Mouse (Mus musculus): ENCODE results near the gene Gabrb1. TPM values are rescaled to one million over a fixed set of nuclear protein-coding genes. Genes with fewer than 3 reads are reported as not detected.

Gabrb1 gene
- polyA plus RNA-seq, 1 experiment from 2014 or later = 24.8 TPM

DNA sequence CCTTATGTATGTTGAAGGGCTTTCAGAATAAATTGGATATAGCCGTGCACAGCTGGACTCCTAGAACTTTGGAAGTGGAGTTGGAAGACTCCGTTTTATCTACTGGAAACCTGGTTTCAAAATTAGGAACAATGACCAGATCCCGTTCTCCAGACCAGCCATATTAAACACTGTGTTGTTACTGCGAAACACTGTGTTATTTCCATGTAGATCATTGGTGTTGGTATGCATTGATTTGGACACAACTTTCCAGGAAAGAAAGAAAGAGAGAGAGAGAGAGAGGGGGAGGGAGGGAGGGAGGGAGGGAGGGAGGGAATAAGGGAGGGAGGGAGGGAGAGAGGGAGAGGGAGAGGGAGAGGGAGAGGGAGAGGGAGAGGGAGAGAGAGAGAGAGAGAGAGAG lies 517.1 kb downstream of the Gabrb1 start:
- 0 out of 2 replicates have a peak, but pooled peaks cover 2% of the 10 kb centered on the region for H3K4me1 ChIP-seq (replicated peaks; ENCODE audit: control insufficient read depth, insufficient read depth, low read length)
- no peaks in the 10 kb centered on the region for H3K36me3 ChIP-seq (ENCODE audit: control insufficient read depth, insufficient read depth)
- 65% methylated on average over 4 of the region's 4 CpGs for WGBS
- no peak for ATAC-seq
- no peaks in the 10 kb centered on the region for H3K27me3 ChIP-seq (replicated peaks; ENCODE audit: control insufficient read depth, insufficient read depth, low read length)
- H3K4me2 ChIP-seq (ENCODE audit: low read length) = no peak overlapping the region
- H3K4me3 ChIP-seq (replicated peaks; ENCODE audit: low read length) = no peak overlapping the region
- no peak overlapping the region for H3K9ac ChIP-seq (replicated peaks; ENCODE audit: low read depth, low read length)
- H3K27ac ChIP-seq (ENCODE audit: low read length) = no peak overlapping the region
- H3K9me3 ChIP-seq (ENCODE audit: control insufficient read depth, low read length) = no peaks in the 10 kb centered on the region

DNA sequence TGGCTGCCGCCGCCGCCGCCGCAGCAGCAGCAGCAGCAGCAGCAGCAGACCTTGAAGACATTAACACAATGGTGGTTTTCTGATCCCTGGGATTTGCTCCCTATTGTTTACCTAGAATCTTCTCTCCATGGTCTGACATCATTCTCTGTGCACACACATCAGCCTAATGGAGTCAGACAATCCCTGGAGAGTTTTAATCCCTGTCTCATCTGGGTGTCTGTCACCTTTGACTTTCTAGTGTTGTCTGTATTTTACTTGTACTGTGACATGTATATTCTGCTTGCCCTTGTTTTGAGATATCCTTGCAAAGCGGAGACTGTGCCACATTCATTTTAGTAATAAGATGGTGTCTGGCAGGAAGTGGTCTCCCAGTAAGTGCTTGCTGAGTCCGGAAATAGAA lies 517.6 kb downstream of the Gabrb1 start:
- peak overlapping the region; percentile 33 for H3K4me2 ChIP-seq (ENCODE audit: low read length)
- H3K36me3 ChIP-seq (ENCODE audit: control insufficient read depth, insufficient read depth) = no peaks in the 10 kb centered on the region
- H3K27me3 ChIP-seq (replicated peaks; ENCODE audit: control insufficient read depth, insufficient read depth, low read length) = no peaks in the 10 kb centered on the region
- 0 out of 2 replicates have a peak, but pooled peaks cover 2% of the 10 kb centered on the region for H3K4me1 ChIP-seq (replicated peaks; ENCODE audit: control insufficient read depth, insufficient read depth, low read length)
- no peak overlapping the region for H3K9ac ChIP-seq (replicated peaks; ENCODE audit: low read depth, low read length)
- H3K9me3 ChIP-seq (ENCODE audit: control insufficient read depth, low read length) = no peaks in the 10 kb centered on the region
- H3K27ac ChIP-seq (ENCODE audit: low read length) = no peak overlapping the region
- no peak overlapping the region for H3K4me3 ChIP-seq (replicated peaks; ENCODE audit: low read length)
- WGBS = 7% methylated on average over 7 of the region's 7 CpGs
- peak; percentile 56 for ATAC-seq

DNA sequence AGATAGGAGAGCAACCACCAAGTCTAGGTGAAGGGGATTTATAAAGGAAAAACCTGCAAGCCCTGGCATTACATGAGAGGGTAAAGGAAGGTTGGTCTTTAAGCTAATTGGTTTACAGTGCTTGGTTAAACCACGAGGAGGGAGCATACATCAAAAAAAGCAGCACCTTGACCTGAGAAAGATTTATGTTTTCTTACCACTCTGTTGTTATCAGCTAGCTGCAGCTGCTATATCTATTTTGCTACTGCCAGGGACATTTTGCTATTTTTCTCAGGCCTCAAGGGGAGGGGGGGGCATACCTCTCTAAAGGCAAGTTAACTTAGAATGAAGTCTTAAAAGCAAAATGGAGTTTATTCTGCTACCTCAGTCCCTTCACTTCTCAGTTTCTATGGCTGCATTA lies 523.3 kb downstream of the Gabrb1 start:
- WGBS = 63% methylated on average over 1 of the region's 1 CpGs
- H3K9ac ChIP-seq (replicated peaks; ENCODE audit: low read depth, low read length) = no peak overlapping the region
- no peak overlapping the region for H3K4me2 ChIP-seq (ENCODE audit: low read length)
- no peaks in the 10 kb centered on the region for H3K36me3 ChIP-seq (ENCODE audit: control insufficient read depth, insufficient read depth)
- no peaks in the 10 kb centered on the region for H3K27me3 ChIP-seq (replicated peaks; ENCODE audit: control insufficient read depth, insufficient read depth, low read length)
- H3K9me3 ChIP-seq (ENCODE audit: control insufficient read depth, low read length) = no peaks in the 10 kb centered on the region
- no peak overlapping the region for H3K4me3 ChIP-seq (replicated peaks; ENCODE audit: low read length)
- H3K27ac ChIP-seq (ENCODE audit: low read length) = no peak overlapping the region
- ATAC-seq = no peak
- no peaks in the 10 kb centered on the region for H3K4me1 ChIP-seq (replicated peaks; ENCODE audit: control insufficient read depth, insufficient read depth, low read length)

DNA sequence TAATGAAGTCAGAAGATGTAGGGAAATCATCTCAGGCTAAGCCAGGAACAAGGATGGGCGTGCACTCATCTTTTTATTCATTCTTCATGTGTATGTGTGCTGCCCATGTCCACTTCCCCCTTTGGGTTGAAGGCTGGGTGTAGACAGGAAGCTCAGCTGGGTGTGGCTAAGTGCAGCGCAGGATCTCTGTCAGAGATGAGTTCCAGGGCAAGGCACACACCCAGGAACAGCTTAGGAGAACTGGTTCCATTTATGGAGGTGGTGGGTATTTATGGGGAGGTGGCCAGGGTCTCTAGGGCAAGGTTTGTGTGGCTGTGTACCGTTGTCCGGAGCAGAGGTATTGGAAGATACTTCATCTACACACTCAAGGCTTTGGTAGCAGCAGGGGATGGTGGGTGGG lies 524.9 kb downstream of the Gabrb1 start:
- no peak overlapping the region for H3K4me3 ChIP-seq (replicated peaks; ENCODE audit: low read length)
- H3K9ac ChIP-seq (replicated peaks; ENCODE audit: low read depth, low read length) = no peak overlapping the region
- H3K27me3 ChIP-seq (replicated peaks; ENCODE audit: control insufficient read depth, insufficient read depth, low read length) = no peaks in the 10 kb centered on the region
- no peaks in the 10 kb centered on the region for H3K9me3 ChIP-seq (ENCODE audit: control insufficient read depth, low read length)
- no peak overlapping the region for H3K4me2 ChIP-seq (ENCODE audit: low read length)
- no peak overlapping the region for H3K27ac ChIP-seq (ENCODE audit: low read length)
- no peaks in the 10 kb centered on the region for H3K4me1 ChIP-seq (replicated peaks; ENCODE audit: control insufficient read depth, insufficient read depth, low read length)
- no peaks in the 10 kb centered on the region for H3K36me3 ChIP-seq (ENCODE audit: control insufficient read depth, insufficient read depth)
- ATAC-seq = no peak
- 91% methylated on average over 4 of the region's 4 CpGs for WGBS

DNA sequence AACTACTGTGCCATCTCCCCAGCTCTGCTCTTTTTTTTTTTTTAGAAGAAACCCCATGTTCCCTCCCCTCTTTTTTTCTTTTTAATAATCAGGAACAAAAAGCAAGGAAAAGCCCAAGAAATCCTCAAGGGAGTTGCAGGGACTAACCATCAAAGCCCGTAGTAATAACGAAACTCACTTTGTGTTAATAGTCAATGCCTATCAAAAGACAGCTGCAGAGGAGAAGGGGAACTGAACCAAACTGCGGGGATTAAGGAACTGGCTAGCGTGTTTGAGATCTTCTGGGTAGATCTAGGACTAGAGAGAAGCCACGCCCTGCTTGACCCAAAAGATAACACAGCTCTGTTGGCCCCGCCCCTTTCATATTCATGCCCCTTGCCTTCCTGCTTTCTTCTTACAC lies 526.0 kb downstream of the Gabrb1 start:
- Histone ChIP-seq H3K9me3 (ENCODE audit: control insufficient read depth, low read length) (no peaks in the 10 kb centered on the region), H3K4me1 (replicated peaks; ENCODE audit: control insufficient read depth, insufficient read depth, low read length) (no peaks in the 10 kb centered on the region), H3K4me2 (ENCODE audit: low read length) (no peak overlapping the region), H3K27me3 (replicated peaks; ENCODE audit: control insufficient read depth, insufficient read depth, low read length) (no peaks in the 10 kb centered on the region), H3K36me3 (ENCODE audit: control insufficient read depth, insufficient read depth) (no peaks in the 10 kb centered on the region), H3K4me3 (replicated peaks; ENCODE audit: low read length) (no peak overlapping the region), H3K27ac (ENCODE audit: low read length) (no peak overlapping the region), H3K9ac (replicated peaks; ENCODE audit: low read depth, low read length) (no peak overlapping the region)
- 80% methylated on average over 6 of the region's 6 CpGs for WGBS
- ATAC-seq = no peak

DNA sequence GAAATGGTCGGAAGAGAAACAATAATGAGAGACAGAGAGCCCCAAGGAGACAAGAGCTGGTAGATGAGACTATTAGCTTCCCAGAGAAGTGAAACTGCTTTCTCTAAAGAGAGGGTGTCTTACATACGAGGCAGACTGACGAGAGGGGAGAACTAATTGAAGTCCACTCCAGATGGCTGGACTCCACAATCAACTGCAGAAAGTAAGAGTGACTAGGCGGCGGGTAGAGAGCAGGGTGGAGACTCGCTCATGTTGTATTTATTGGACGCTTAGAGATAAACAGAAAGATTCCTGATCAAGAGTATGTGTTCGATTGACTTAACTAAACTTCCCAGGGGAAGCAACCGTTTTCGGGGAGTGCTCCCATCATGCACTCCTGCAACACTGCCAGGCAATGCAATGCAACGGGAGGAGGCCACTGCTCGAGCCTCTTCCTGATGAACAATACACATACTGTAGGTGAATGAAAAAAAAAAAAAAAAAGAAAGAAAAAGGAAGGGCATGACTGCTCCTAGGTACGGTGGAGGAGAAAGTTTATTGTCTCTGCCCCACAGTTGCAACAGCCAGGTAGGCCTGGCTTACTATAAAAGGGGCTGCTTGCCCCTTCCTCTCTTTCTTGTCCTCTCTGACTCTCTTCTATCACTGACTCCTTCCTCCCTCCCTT lies 526.7 kb downstream of the Gabrb1 start:
- ATAC-seq = no peak
- Histone ChIP-seq H3K9me3 (ENCODE audit: control insufficient read depth, low read length) (no peaks in the 10 kb centered on the region), H3K36me3 (ENCODE audit: control insufficient read depth, insufficient read depth) (no peaks in the 10 kb centered on the region), H3K27ac (ENCODE audit: low read length) (no peak overlapping the region), H3K27me3 (replicated peaks; ENCODE audit: control insufficient read depth, insufficient read depth, low read length) (no peaks in the 10 kb centered on the region), H3K4me2 (ENCODE audit: low read length) (no peak overlapping the region), H3K4me1 (replicated peaks; ENCODE audit: control insufficient read depth, insufficient read depth, low read length) (no peaks in the 10 kb centered on the region), H3K9ac (replicated peaks; ENCODE audit: low read depth, low read length) (no peak overlapping the region), H3K4me3 (replicated peaks; ENCODE audit: low read length) (no peak overlapping the region)
- 87% methylated on average over 13 of the region's 13 CpGs for WGBS

DNA sequence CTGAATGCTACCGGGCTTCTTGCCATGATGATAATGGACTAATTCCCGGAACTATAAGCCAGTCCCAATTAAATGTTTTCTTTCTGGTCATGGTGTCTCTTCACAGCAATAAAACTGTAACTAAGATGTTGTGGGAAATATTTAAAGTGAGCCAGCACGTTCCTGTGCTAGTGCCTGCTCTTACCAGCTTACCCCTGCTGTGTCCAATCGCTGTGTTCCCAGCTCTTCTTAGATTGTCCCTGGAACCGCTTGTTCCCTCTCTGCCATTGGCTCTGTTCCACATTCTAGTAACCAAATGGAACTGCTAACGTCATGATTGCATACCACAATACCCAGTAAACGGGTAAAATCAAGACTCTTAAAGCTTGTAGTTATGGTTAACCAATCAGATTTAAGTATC lies 533.2 kb downstream of the Gabrb1 start:
- 60% methylated on average over 7 of the region's 7 CpGs for WGBS
- no peak overlapping the region for H3K27ac ChIP-seq (ENCODE audit: low read length)
- H3K9ac ChIP-seq (replicated peaks; ENCODE audit: low read depth, low read length) = no peak overlapping the region
- peak; percentile 54 for ATAC-seq
- H3K4me2 ChIP-seq (ENCODE audit: low read length) = no peak overlapping the region
- no peaks in the 10 kb centered on the region for H3K27me3 ChIP-seq (replicated peaks; ENCODE audit: control insufficient read depth, insufficient read depth, low read length)
- H3K9me3 ChIP-seq (ENCODE audit: control insufficient read depth, low read length) = no peaks in the 10 kb centered on the region
- H3K36me3 ChIP-seq (ENCODE audit: control insufficient read depth, insufficient read depth) = no peaks in the 10 kb centered on the region
- no peak overlapping the region for H3K4me3 ChIP-seq (replicated peaks; ENCODE audit: low read length)
- no peaks in the 10 kb centered on the region for H3K4me1 ChIP-seq (replicated peaks; ENCODE audit: control insufficient read depth, insufficient read depth, low read length)

DNA sequence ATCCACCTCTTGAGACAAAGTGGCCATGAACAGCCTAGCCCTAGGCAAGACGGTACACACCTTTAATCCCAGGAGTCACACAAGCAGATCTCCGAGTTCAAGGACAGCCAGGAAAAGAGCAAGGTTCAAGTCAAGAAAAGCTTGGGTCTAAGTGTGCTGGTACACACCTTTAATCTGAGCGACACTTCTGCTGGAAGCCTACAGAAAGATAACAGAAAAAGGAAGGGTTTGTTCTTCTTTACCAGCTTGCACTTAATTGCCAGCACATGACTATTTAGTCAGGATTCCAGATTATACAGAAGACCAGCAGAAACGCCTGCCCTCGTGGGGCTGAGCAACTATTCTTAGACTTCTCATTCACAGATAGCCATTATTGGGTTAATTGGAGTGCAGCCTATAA lies 534.0 kb downstream of the Gabrb1 start:
- H3K27me3 ChIP-seq (replicated peaks; ENCODE audit: control insufficient read depth, insufficient read depth, low read length) = no peaks in the 10 kb centered on the region
- H3K9ac ChIP-seq (replicated peaks; ENCODE audit: low read depth, low read length) = no peak overlapping the region
- H3K36me3 ChIP-seq (ENCODE audit: control insufficient read depth, insufficient read depth) = no peaks in the 10 kb centered on the region
- ATAC-seq = no peak
- WGBS = 86% methylated on average over 5 of the region's 5 CpGs
- H3K27ac ChIP-seq (ENCODE audit: low read length) = no peak overlapping the region
- no peaks in the 10 kb centered on the region for H3K4me1 ChIP-seq (replicated peaks; ENCODE audit: control insufficient read depth, insufficient read depth, low read length)
- no peak overlapping the region for H3K4me3 ChIP-seq (replicated peaks; ENCODE audit: low read length)
- H3K9me3 ChIP-seq (ENCODE audit: control insufficient read depth, low read length) = no peaks in the 10 kb centered on the region
- no peak overlapping the region for H3K4me2 ChIP-seq (ENCODE audit: low read length)

DNA sequence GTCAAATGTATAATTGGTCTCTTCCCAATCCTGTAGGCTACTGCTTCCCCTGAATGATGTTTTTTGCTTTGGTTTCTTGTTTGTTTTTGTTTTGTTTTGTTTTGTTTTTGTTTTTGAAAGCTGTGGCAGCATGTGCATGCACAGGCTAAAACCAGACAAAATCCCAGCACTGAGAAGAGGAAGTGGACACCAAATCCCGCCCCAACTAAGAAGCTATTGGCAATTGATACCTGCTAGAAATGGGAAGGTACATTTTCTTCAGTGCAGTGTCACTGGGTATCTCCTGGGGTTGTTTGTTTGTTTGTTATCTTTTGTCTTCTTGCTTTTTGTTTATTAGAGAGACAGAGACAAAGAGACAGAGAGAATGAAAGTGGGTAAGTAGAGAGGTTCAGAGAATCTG lies 537.5 kb downstream of the Gabrb1 start:
- no peaks in the 10 kb centered on the region for H3K36me3 ChIP-seq (ENCODE audit: control insufficient read depth, insufficient read depth)
- no peak overlapping the region for H3K4me3 ChIP-seq (replicated peaks; ENCODE audit: low read length)
- no peak for ATAC-seq
- no peak overlapping the region for H3K9ac ChIP-seq (replicated peaks; ENCODE audit: low read depth, low read length)
- no peak overlapping the region for H3K27ac ChIP-seq (ENCODE audit: low read length)
- H3K4me1 ChIP-seq (replicated peaks; ENCODE audit: control insufficient read depth, insufficient read depth, low read length) = no peaks in the 10 kb centered on the region
- H3K27me3 ChIP-seq (replicated peaks; ENCODE audit: control insufficient read depth, insufficient read depth, low read length) = no peaks in the 10 kb centered on the region
- no peaks in the 10 kb centered on the region for H3K9me3 ChIP-seq (ENCODE audit: control insufficient read depth, low read length)
- WGBS = 89% methylated on average over 1 of the region's 1 CpGs
- H3K4me2 ChIP-seq (ENCODE audit: low read length) = no peak overlapping the region
